Mouse (Mus musculus) left cerebral cortex, postnatal 10 days (tissue): Measurements from ENCODE around the gene Lpo. TPM values are rescaled to one million over a fixed set of nuclear protein-coding genes. Genes with fewer than 3 reads are reported as not detected.
A peak's percentile ranks its signal among the peaks of the same experiment; 100 is the strongest.
"Not testable (repeated sequence)": the region's sequence is repeated elsewhere in the genome, so short reads cannot be mapped to it uniquely, and the experiment has no call there.

Experiments used
- DNase-seq, 2 experiments: peaks; one replicate each; pipeline ENCODE4 v3.0.0; 2021 to 2022; ENCODE audit warnings: low spot score in 2 of 2, mixed read lengths in 1 of 2; ENCODE audit errors: extremely low spot score in 1 of 2
- intact Hi-C: fragments of 180-260 bp; cut with DNase I; formaldehyde crosslinking; loops from one replicate; pipeline ENCODE4 v1.15.1; 2025
- total RNA-seq, 2 experiments: library from RNA; stranded (reverse); gene quantifications; 2 replicates each; pipeline ENCODE4 v1.2.3; 2021

Lpo gene
- 1 to 10 TPM; 1.5 to 2.7 TPM for total RNA-seq

DNA sequence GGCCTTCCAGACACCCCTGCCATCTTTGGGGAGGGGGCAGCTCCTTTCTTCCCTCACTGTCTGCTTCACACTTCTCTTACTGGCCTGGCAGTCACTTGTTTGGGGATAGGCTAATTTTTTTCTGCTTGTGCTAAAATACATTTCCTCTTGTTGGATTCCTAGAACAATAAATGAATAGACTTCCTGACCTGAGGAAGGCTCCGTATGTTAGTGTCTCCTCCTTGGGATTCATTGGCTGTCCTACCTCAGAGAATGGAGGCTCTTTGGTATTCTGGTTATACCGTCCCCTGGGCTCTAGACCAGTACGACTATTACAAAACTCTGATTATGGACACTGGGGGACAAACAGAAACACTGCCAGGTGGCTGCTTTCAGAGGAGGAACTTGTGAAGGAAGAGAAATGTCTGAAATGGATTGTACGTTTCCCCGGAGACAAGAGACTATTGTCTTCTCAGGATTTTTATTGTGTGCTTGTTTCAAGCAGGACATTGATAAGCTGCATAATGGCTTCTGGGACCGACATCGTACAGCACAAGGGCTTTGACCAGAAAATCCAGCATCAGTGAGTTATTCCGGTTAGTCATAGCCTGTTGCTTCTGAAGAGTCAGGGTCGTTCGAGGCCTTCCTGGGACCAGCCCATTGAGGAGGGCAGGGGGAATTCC, at the start of gene Lpo:
Lpo (minus strand) TSS at position 51 of the 662 bp plus-strand sequence.
- intact Hi-C loops, result no loop called here

DNA sequence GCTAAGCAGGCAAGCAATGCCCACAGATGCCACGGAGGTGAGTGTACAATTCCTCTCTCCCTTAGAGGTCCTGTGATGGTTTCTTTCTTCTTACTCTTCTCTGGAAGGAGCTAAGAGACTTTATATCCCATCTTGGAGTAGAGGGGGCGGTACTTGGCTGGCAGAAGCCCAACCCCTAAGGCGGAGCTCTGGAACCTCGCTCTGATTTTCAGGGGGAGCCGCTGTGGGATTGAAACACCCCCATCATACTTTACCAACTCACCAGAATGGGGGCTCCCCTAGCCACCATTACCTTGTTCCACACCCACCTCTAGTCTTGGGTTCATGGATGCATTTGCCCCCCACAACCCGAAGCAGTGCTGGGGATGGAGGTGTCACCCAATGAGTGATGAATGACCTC, 47.3 kb upstream of the Lpo start, which contains the start of gene Epx:
Epx (minus strand) TSS at position 101 of the 400 bp plus-strand sequence.
- intact Hi-C loops, result no loop called here
- no peak for DNase-seq

More for the DNA sequence above, at the start of gene Lpo:
- DNase-seq, result peak in 1 of 2 experiments; percentile 5

DNA sequence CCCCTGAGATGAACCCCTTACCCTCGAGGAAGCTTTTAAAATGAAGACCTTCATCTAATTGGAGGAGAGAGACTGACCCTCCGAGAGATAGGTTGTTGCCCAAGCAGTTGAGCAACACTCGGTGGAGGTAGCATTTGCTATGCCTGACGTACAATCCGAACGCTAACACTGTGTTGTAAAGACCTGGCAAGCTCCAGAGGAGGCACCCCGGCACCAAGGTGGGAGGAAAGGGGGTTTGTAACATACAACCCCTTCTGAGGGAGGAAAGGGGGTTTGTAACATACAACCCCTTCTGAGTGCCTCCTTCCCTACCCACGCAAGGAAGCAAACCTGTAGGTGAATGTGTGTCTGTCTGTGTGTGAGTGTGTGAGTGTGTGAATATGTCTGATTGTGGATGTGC, 43.7 kb upstream of the Lpo start:
- DNase-seq, result no peak
- intact Hi-C loops, result no loop called here

DNA sequence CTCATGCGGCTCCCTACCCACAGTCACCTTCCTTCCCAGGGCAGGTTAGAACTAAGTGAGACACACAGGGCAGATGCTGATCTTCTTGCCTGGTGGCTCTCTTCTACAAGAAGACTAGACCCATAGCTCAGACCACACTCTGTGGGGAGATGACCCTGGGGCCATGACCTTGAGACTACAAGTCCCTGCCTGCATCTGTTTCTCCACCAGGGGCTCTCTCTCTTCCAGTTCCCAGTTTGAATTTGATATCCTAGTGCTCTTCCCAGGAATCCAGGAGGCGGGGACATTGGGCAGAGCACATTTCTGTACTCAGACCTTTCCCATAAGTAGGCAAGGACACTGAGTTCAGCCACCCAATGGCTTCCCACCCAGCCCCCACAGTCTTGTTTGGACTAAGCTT, 42.0 kb upstream of the Lpo start:
- no peak for DNase-seq
- intact Hi-C loops, result no loop called here

DNA sequence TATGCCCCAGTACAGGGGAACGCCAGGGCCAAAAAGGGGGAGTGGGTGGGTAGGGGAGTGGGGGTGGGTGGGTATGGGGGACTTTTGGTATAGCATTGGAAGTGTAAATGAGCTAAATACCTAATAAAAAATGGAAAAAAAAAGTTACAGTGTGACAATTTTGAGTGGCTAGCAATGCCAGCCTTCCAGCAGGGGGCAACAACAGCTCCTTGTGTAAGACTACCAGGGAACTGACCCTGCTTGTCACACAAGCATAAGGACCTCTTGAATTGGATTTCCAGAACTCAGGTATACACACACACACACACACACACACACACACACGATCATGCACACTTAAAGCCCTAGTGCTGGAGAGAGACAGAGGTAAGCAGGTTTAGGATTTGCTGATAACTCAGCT, 38.8 kb upstream of the Lpo start:
- DNase-seq, intact Hi-C loops: not testable (repeated sequence)

DNA sequence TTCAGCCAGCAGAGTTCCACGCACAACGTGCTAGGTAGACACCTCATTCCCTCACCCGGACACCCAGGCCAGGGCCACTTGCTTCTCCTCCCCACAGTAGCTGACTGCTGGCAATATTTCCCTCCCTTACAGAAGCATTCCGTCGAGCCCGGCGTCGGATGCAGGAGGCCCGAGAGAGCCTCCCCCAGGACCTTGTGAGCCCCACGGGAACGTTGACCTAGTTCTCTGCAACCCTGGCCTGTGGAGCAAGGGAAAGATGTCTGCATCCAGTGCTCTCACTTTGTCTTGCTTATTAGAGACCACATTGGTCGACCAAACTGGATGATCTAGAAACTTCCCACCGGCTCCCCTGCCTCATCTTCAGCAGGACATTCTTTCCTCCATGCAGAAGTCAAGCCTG, 34.7 kb upstream of the Lpo start:
- no peak for DNase-seq
- intact Hi-C loops, result no loop called here

DNA sequence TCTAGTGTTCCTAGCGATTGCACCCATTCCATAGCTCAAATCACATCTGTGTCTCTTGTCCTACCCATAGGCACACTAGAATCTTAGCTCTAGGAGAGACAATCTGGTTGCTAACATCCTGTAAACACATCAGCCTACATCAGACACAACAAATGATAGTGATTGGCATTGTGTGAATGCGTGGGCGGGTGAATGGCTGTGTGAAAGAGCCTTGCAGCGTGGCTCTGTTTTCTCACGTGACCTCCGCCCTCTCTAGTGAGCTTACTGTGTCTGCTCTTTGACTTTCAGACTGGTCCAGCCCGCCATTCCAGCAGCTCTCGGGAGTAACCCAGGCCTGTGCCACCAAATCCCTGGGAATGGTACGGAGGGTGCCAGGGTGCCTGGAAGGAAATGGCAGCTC, 32.3 kb upstream of the Lpo start:
- intact Hi-C loops, result no loop called here
- DNase-seq, result no peak

DNA sequence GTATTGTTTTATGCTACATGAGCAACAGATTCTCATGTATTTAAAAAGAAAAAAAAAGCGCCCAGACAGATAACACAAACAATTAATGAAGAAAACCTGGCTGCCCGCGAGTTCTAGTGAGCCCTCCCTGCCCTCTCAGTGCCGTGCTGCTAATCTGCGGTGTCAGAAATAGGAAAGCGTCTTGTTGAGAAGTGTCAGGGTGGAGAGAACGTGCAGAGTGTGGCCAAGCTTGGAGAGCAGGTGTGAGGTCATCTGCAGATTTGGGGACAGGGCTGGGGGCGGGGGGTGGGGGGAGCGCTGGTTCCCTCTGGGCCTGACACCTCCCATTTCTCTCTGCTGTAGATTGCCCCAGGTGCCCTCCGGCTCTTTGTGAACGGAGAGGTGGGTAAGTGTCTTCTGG, 31.2 kb upstream of the Lpo start:
- no peak for DNase-seq
- intact Hi-C loops, result no loop called here

DNA sequence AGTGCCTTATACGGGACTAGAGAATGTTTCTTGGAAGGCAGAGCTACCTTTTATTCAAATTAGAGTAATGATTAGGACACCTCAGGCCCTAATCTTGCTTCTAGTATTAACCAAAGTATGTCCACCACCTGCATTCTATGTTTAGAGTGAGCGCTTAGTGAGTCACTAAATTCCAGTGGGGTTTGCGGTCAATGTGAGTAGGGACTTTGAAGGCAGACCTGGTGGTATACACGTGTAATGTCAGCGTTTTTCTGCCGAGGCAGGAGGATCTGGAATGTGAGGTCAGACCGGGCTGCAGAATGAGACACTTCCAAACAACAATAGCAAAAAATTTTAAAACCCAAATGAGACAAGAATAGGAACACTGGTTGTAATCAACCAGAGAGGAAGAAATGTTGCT, 26.5 kb upstream of the Lpo start:
- intact Hi-C loops, result no loop called here
- DNase-seq, result no peak

DNA sequence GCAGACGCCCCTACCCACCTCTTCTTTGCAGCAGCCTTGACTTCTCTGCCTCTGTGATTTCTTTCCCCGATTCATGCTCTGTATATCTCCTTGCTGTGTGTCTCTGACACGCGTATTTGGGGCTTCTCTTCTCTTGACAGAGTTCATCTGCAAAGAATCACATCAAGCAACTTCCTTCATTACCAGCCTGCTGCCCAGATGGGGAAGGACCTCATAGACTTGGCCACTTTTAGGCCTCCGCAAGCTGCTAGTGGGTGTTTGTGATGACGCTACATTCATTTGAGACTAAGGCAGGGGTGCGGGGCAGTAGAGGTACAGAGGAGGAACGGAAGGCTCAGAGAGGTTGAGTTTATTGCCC, 25.5 kb upstream of the Lpo start:
- DNase-seq, result no peak
- intact Hi-C loops, result no loop called here

DNA sequence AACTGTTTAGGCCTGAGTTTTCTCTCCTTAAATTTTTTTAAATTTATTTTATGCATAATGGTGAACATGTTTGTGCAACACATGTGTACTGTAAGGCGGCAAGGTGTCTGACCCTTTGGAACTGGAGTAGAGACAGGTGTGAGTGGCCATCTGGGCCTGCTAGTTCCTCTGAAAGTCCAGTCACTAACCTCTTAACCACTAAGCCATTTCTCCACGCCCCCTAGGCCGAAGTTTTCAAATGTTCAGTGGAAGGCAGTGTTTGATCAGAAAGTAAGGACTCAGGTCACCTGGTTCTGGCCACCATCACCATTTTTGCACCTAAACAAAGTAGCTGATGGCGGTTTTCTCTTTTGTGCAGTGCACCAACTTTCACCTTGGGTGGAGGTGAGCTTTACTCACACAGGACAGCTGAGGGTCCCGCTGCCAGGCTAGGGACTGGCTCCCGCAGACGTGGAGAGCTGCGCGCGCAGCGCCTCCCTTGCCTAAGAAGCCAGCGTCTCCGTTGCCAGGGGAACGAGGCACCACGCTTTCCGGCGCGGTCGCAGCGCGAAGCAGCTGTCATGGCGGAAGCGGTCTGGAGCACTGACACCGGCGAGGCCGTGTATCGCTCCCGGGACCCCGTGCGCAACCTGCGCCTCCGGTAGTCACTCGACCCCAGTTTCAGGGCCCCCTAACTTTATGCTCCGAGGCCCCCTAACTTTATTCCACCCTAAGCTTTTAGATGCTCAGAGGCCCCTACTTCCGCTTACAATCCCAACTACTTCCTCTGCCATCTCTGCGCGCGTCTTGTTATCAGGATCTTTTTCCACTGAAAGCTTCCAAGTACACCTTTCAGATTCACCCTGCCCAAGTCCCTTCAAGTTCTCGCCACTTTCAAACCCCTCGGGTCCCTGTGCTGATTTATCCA, 24.9 kb upstream of the Lpo start, which contains the start of gene Mks1:
Mks1 (plus strand) TSS at position 526 of the 907 bp plus-strand sequence.
- DNase-seq, result peak; percentile 88 to 95
- intact Hi-C loops, result no loop called here

DNA sequence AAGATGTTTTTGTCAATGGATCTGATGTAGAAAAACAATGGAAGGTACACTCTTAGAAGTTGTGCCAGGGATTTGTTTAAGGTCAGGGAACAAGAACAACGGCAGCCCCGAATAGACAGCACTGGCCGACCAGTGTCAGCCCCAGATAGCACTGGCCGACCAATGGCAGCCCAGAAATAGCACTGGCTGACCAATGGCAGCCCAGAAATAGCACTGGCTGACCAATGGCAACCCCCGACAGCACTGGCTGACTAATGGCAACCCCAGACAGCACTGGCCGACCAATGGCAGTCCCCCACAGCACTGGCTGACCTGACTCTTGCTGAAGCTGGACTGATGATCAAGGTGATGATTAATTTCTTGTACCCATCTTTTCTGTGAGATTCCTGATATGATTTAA, 19.8 kb upstream of the Lpo start:
- intact Hi-C loops, result no loop called here
- no peak for DNase-seq

DNA sequence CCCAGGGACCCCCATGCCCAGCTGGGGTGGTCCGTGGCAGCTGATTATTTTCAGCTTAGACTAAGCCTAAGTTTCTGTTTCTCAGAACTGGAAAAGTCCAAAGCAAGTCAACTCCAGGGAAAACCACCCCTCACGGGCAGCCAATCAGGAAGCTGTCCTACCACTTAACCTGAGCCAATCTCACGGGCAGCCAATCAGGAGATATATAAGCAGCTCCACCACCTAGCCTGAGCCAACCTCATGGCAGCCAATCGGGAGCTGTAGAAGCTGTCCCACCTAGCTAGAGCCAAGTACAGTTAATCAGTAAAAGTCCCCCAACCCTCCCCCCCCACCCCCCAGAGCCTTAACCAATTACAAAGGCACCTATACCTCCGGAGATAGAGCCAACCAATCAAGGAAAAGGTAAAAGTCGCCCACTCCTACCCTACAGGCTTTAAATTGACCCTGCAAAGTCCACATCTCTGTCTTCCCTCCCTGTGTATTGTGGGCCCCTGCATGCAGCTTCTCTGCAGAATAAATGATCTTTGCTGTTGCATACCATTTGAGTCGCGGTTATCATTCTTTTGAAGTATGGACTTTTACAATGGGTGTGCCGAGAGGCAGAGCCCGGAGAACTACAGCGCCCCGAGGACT, 19.0 kb upstream of the Lpo start:
- no peak for DNase-seq
- intact Hi-C loops, result no loop called here

DNA sequence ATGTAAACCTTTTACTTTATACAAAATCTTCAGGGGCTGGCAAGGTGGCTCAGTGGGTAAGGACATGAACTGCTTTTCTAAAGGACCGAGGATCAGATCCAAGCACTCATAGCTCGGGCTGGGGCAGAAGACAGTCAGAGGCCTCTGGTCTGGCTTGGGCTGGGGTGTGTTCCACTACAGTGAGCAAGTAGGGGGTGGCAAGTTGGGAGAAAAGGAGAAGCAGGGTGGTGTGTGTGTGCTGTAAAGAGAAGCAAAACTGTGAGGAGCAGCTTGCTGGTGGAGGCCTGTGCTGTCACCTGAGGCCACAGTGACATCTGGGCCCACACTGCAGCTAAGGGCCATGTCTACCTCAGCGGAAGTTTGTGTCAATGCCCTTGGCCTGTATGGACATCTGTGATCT, 13.3 kb upstream of the Lpo start:
- intact Hi-C loops, result no loop called here
- DNase-seq, result no peak

DNA sequence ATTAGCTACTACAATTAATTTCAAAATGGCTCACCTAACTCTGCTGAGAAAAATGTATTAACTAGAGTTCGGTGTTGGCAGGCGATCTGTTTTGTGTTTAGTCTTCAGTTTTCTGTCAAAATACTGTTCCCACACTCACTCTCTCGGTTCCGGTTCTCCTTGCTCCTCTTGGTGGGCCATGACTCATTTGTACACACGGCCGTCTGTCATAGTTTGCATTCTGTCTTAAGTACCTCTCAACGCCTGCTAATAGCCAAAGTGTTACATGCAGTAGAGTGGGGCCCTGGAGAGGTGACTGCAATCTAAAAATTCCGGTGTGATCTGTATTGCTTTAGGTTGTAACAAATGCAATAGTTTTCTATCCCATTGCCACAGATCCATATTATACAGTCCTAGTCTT, 12.6 kb upstream of the Lpo start:
- no peak for DNase-seq
- intact Hi-C loops, result no loop called here

DNA sequence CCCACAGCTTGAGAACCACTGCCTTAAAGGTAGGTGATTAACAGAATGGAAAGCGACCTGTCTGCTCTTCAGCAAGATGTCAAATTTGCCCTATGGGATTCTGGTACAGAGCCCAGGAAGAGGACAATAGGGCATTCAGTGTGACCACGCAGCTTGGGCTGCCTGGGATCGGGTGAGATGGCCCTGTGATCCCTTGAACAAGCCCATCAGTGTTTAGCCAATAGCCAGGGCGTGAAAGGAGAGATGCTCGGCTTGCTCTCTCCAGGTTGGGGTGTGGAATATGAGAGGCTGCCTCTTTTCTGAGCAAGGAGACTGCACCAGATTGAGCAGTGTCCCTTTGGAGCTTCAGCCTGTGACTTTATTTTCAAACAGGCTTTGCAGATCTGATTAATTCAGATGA, 6.6 kb downstream of the Lpo start:
- DNase-seq, result no peak
- intact Hi-C loops, result no loop called here

DNA sequence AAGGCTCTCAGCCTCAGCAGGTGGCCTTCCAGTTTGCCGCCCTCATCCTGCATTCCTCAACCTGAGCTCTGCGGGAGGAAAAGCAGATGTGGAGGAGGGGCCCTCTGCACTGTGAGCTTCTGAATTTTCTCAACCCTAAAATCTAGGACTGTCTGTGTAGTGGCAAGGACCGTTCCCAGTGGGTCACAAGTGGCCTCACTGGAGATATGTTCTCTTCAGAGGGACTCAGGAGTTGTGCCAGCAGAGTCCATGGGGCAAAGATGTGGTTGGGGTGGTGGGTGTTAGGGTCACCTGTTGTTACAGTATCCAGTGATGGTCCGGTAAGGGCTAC, 10.7 kb downstream of the Lpo start:
- intact Hi-C loops, result loop anchor here (5.0 kb wide), 1 partner anchor 155 kb away; the partner anchor contains the start of gene Rnf43
- peak in 1 of 2 experiments; percentile 16 for DNase-seq

DNA sequence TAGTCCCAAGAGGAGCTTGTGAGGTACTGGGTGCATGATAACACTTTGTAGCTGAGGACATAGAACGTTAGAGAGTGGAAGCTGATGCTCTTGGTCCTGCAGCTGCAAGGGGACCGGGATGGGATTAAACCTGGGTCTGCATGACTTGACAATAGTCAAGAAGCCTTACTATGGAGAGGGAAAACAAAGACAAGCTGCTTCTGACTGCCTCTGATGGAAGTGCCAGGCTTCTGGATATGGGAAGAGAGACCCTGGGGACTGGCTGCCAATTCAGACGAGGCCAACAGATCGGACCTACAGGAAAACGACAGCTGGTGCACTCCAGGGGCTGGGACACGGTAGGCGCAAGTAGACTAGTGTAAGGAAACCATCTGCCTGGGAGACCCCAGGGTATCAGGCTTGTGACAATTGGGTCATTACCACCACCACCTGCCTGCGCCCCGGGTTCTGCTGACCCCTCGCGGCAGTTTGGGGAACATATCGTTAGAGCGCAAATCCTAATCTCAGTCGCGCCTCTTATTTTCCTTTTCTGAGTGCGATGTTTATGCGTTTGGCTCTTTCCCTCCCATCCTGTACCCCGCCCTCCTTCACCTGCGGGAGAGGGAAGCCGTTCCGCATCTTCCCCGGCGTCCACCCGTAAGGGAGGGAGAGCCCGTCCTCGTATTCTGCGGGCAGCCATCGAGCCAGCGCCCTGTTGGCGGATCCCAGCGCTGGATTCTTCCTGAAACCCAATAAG, 11.2 kb downstream of the Lpo start:
- peak; percentile 20 to 59 for DNase-seq
- intact Hi-C loops, result loop anchor here (5.0 kb wide), 1 partner anchor 155 kb away; the partner anchor contains the start of gene Rnf43

DNA sequence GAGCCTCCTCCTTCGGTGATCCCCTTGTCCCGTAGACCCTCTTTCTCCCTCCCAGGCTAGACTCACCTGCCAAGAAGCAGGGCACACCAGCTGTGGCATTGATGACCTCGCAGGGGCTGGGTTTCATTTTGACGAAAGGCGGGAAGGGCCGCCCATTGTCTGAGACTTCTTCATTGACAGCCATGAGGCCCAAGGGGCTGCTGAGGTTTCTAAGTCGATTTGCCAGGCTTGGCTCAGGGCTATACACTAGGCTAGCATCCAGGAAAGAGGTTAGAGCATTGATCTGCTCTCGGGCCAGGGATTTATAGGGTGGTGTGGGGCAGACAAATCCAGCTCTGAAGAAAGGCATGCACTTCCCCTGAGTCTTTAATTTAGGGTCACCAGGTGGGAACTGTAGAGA, 13.3 kb downstream of the Lpo start:
- intact Hi-C loops, result loop anchor here (5.0 kb wide), 1 partner anchor 153 kb away; the partner anchor contains the start of gene Rnf43

More for the DNA sequence above, 13.3 kb downstream of the Lpo start:
- DNase-seq, result no peak
